ENCODE assay signal across 15 mouse cellular contexts in genomic region chr8:88655334-88655733, GRCm38 (mm10). TPM values are rescaled to one million over a fixed set of nuclear protein-coding genes. Genes with fewer than 3 reads are reported as not detected.
A peak's percentile ranks its signal among the peaks of the same experiment; 100 is the strongest.
DNase-seq lines count a peak whose midpoint lies in the region; ATAC-seq and TF ChIP-seq lines count a peak whose summit lies in the region.
"Had no signal": no experiment of that assay in that cellular context is flagged by ENCODE, and none has a peak within 500 bp of the region (broad histone marks: within the 10 kb centered on the region; RNA-seq: fewer than 3 reads in every experiment).

No protein-coding gene starts in this region.

- no peaks in the 10 kb centered on the region for H3K27me3 ChIP-seq in C2C12 (ENCODE audit: control insufficient read depth, insufficient read depth, insufficient read length)
- H3K27me3 ChIP-seq in embryonic facial prominence, embryonic 15.5 days = no peaks in the 10 kb centered on the region
- H3K27me3 ChIP-seq in limb, embryonic 14.5 days (ENCODE audit: control insufficient read depth, insufficient read depth, low read length) = no peaks in the 10 kb centered on the region
- H3K27me3 ChIP-seq: liver, embryonic 12.5 days had no signal

- H3K27ac ChIP-seq in embryonic facial prominence, embryonic 15.5 days (replicated peaks) = no peak overlapping the region
- no peak overlapping the region for H3K27ac ChIP-seq in limb, embryonic 14.5 days (replicated peaks; ENCODE audit: low read depth, low read length)
- H3K27ac ChIP-seq: heart, adult 2 months; left cerebral cortex, adult 2 months; liver, embryonic 12.5 days; midbrain, embryonic 10.5 days had no signal

- H3K4me1 ChIP-seq in embryonic facial prominence, embryonic 15.5 days = peaks cover 14% of the 10 kb centered on the region
- no peaks in the 10 kb centered on the region for H3K4me1 ChIP-seq in limb, embryonic 14.5 days (ENCODE audit: control insufficient read depth, insufficient read depth, low read length)
- H3K4me1 ChIP-seq: liver, embryonic 12.5 days; midbrain, embryonic 10.5 days had no signal

- H3K79me3 ChIP-seq in C2C12 (ENCODE audit: low read depth) = no peaks in the 10 kb centered on the region

- no peak for TF ChIP-seq CTCF in C2C12 (IDR thresholded peaks at IDR 0.05; ENCODE audit: control insufficient read depth, insufficient read depth, insufficient read length)

- intact Hi-C loops in gastrocnemius, postnatal 36 days (cut with DNase I) = no loop called here

- TF ChIP-seq POLR2A in limb, embryonic 14.5 days (IDR thresholded peaks at IDR 0.05; ENCODE audit: borderline replicate concordance, extremely low read depth, insufficient read depth, insufficient read length) = no peak

- peak; percentile 58 for DNase-seq in layer of hippocampus, adult 11-12 months (ENCODE audit: low spot score)
- no peak for DNase-seq in layer of hippocampus, postnatal 10 days (ENCODE audit: low spot score in 2 of 2)
- DNase-seq in limb, embryonic 14.5 days (ENCODE audit: low spot score) = no peak
- no peak for DNase-seq in gastrocnemius, postnatal 36 days
- no peak for DNase-seq in kidney, postnatal 36 days
- DNase-seq: cerebellum, adult 18-20 months; heart, adult 2 months; heart, postnatal 36 days had no signal

- no peaks in the 10 kb centered on the region for H3K36me3 ChIP-seq in C2C12 (ENCODE audit: control insufficient read depth, insufficient read depth)
- H3K36me3 ChIP-seq in embryonic facial prominence, embryonic 15.5 days = no peaks in the 10 kb centered on the region
- no peaks in the 10 kb centered on the region for H3K36me3 ChIP-seq in limb, embryonic 14.5 days (ENCODE audit: control insufficient read depth, insufficient read depth, low read length)
- H3K36me3 ChIP-seq: liver, embryonic 12.5 days; midbrain, embryonic 10.5 days had no signal

- H3K9ac ChIP-seq in embryonic facial prominence, embryonic 15.5 days = no peak overlapping the region
- no peak overlapping the region for H3K9ac ChIP-seq in limb, embryonic 14.5 days (ENCODE audit: low read depth, low read length, severe bottlenecking)
- H3K9ac ChIP-seq: liver, embryonic 12.5 days had no signal

- H3K79me2 ChIP-seq in C2C12 (ENCODE audit: control insufficient read depth, insufficient read depth) = no peaks in the 10 kb centered on the region

- no peaks in the 10 kb centered on the region for H3K9me3 ChIP-seq in embryonic facial prominence, embryonic 15.5 days (replicated peaks)
- no peaks in the 10 kb centered on the region for H3K9me3 ChIP-seq in limb, embryonic 14.5 days (ENCODE audit: control insufficient read depth, low read length)
- H3K9me3 ChIP-seq: liver, embryonic 12.5 days; midbrain, embryonic 10.5 days had no signal

- H3K4me2 ChIP-seq in embryonic facial prominence, embryonic 15.5 days (replicated peaks) = no peak overlapping the region
- H3K4me2 ChIP-seq in limb, embryonic 14.5 days (replicated peaks; ENCODE audit: low read depth, low read length, severe bottlenecking) = no peak overlapping the region
- H3K4me2 ChIP-seq: liver, embryonic 12.5 days had no signal

- no peak overlapping the region for H3ac ChIP-seq in C2C12 (ENCODE audit: control insufficient read depth, insufficient read length, low read depth)

- no peak overlapping the region for H3K4me3 ChIP-seq in C2C12 (ENCODE audit: insufficient read depth, poor library complexity, severe bottlenecking)
- H3K4me3 ChIP-seq in embryonic facial prominence, embryonic 15.5 days (replicated peaks) = no peak overlapping the region
- no peak overlapping the region for H3K4me3 ChIP-seq in limb, embryonic 14.5 days (replicated peaks; ENCODE audit: low read length)
- H3K4me3 ChIP-seq: heart, adult 2 months; left cerebral cortex, adult 2 months; liver, embryonic 12.5 days; midbrain, embryonic 10.5 days had no signal

- ATAC-seq in embryonic facial prominence, embryonic 15.5 days (ENCODE audit: insufficient number of reproducible peaks, low FRiP score, low TSS enrichment, low read depth) = 0 out of 2 replicates have a peak, but pooled peaks have one; percentile 36
- peak; percentile 70; the same call in 1 of the 2 replicates for ATAC-seq in limb, embryonic 14.5 days (ENCODE audit: low FRiP score, low read depth)
- ATAC-seq: CD4-positive, CD25-positive, alpha-beta regulatory T cell, adult 4 months; liver, embryonic 12.5 days; lung, postnatal 0 days had no signal

TF ChIP-seq in C2C12, 6 proteins besides CTCF, POLR2A, EP300 and RAD21:
- TF ChIP-seq MYOD1 (IDR thresholded peaks at IDR 0.05; ENCODE audit: control insufficient read depth, insufficient read length, low read depth) (peak; percentile 97), USF1 (IDR thresholded peaks at IDR 0.05; ENCODE audit: low read depth) (no peak), CEBPB (IDR thresholded peaks at IDR 0.05; ENCODE audit: low read depth) (no peak), FOSL1 (IDR thresholded peaks at IDR 0.05; ENCODE audit: insufficient read depth, low read length, poor library complexity, severe bottlenecking) (no peak)

RNA-seq across cellular contexts. Expression of gene Nod2, which starts 8.2 kb away (rescaled TPM):
- total RNA-seq in layer of hippocampus, postnatal 10 days (2021) = under 1 TPM; 0.34 to 0.49 TPM
- polyA plus RNA-seq in C2C12 (2012; fragmentation: generic; extraction: Trizol) = 0.43 TPM
- polyA plus RNA-seq in embryonic facial prominence, embryonic 15.5 days (2015; fragmentation: Nextera tagmentation; extraction: Ambion mirVana) = 0.55 and 0.64 TPM in 2 replicates
- polyA plus RNA-seq in limb, embryonic 14.5 days (2012; rRNA removed) = 0.59 and 0.85 TPM in 2 replicates
- polyA plus RNA-seq in limb, embryonic 14.5 days (2014; fragmentation: Nextera tagmentation; extraction: Ambion mirVana) = 0.18 and 0.32 TPM in 2 replicates
- total RNA-seq in gastrocnemius, postnatal 36 days (2021) = under 1 TPM; 0.25 to 0.36 TPM

RNA-seq across cellular contexts. Expression of gene Snx20, which starts 19.4 kb away (rescaled TPM):
- 1 to 10 TPM; 1.8 to 1.9 TPM for total RNA-seq in layer of hippocampus, postnatal 10 days (2021)
- polyA plus RNA-seq in C2C12 (2012; fragmentation: generic; extraction: Trizol) = 0.09 TPM
- 3.2 and 3.4 TPM in 2 replicates for polyA plus RNA-seq in embryonic facial prominence, embryonic 15.5 days (2015; fragmentation: Nextera tagmentation; extraction: Ambion mirVana)
- 1.5 and 1.9 TPM in 2 replicates for polyA plus RNA-seq in limb, embryonic 14.5 days (2012; rRNA removed)
- 2.4 TPM in 2 replicates for polyA plus RNA-seq in limb, embryonic 14.5 days (2014; fragmentation: Nextera tagmentation; extraction: Ambion mirVana)
- under 1 TPM; 0.37 to 0.43 TPM for total RNA-seq in gastrocnemius, postnatal 36 days (2021)

RNA-seq across cellular contexts. Expression of gene Cyld, which starts 41.5 kb away (rescaled TPM):
- total RNA-seq in layer of hippocampus, postnatal 10 days (2021) = 10 to 100 TPM; 40.2 to 43.0 TPM
- polyA plus RNA-seq in C2C12 (2012; fragmentation: generic; extraction: Trizol) = 5.8 TPM
- 13.0 and 14.1 TPM in 2 replicates for polyA plus RNA-seq in embryonic facial prominence, embryonic 15.5 days (2015; fragmentation: Nextera tagmentation; extraction: Ambion mirVana)
- 8.1 and 8.6 TPM in 2 replicates for polyA plus RNA-seq in limb, embryonic 14.5 days (2012; rRNA removed)
- polyA plus RNA-seq in limb, embryonic 14.5 days (2014; fragmentation: Nextera tagmentation; extraction: Ambion mirVana) = 12.2 and 14.5 TPM in 2 replicates
- total RNA-seq in gastrocnemius, postnatal 36 days (2021) = 10 to 100 TPM; 13.1 to 16.4 TPM
